Mouse (Mus musculus) heart, postnatal 25 days (tissue): ENCODE data around the gene I0C0044D17Rik. TPM values are rescaled to one million over a fixed set of nuclear protein-coding genes. Genes with fewer than 3 reads are reported as not detected.

Experiments
- DNase-seq: peaks from one replicate; pipeline ENCODE4 v3.0.0; 2022; ENCODE audit warnings: low spot score
- intact Hi-C: fragments of 180-260 bp; cut with DNase I; formaldehyde crosslinking; loops from one replicate; pipeline ENCODE4 v1.15.1; 2025
- total RNA-seq, 2 experiments: library from RNA; stranded (reverse); gene quantifications; 2 replicates each; pipeline ENCODE4 v1.2.3; 2021

The I0C0044D17Rik gene
- total RNA-seq, 2 experiments from 2014 or later, result not detected

DNA sequence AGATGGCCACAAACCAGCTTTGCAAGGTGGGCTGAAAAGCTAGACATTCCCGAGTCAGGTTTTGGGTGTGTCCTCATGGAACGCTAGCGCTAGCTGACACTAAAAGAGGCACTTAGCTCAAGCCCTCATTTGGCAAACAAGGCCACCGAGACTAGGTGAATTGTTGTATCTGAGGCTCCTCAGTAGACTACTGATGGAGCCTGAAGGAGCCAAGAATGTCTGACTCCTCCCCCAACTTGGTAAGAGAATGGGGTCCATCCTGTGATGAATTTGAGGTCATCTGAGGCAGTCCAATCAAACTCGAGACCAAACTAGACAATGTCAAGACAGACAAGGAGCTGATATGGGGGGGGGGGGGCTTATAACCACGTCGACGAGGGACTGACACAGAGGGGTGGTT is 37.8 kb downstream of the I0C0044D17Rik start:
- DNase-seq, result no peak
- intact Hi-C loops, result no loop called here

- intact Hi-C loops, result no loop called here
- no peak for DNase-seq
Observed at GRCm38 (mm10) chr4:98778219-98778618, 45.4 kb downstream of the I0C0044D17Rik start.

DNA sequence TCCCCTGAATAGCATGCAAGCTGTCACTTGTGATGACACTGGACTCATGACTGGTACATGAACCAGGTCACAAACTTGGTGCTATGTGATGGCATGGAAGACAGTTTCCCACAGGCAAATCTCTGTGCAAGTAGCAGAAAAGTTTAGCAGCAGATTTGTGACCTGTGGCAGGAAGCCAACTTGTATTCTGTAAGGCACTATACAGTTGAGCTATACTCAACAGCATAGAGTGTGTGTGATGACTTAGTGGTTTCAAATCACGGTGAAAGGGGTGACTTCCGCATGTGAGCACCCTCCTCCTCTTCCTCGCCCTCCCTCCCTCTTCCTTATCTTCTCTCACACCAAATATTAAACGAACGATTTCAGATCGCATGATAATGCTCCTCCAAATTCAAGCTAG is 46.2 kb downstream of the I0C0044D17Rik start:
- intact Hi-C loops, result no loop called here
- no peak for DNase-seq

DNA sequence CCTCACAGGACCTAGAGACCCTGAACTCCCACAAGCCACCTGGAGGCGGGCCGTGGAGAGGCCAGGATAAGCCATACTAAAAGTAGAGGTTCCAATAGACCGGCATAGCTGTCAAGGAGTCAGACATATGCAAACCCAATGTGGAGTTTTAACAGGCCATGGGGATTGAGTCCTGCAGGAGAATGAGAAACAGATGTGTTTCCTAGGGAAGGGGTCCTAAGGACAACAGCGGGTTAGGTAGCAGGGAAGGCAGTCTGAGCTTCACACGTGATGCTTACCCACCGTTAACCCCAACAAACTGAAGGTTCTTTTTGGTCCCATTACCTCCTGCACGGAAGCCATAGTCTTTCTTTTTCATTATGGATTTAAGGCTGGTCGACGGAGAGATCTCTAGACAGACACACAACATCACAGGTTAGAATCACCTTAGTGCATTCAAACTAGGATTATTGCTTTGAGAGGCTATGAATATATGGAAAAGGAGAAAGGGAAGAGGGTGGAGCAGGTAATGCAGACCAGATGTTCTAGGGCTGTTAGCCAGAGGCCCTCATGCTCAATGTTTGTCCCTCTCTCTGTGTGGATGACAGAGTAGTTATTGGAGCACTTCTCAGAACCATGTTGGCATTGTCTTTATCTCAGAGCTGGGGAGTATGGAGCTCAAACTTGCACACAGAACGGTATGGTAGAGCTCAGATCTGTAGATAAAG is 46.8 kb downstream of the I0C0044D17Rik start:
- intact Hi-C loops, result no loop called here
- DNase-seq, result no peak

- no peak for DNase-seq
- intact Hi-C loops, result no loop called here
Observed at GRCm38 (mm10) chr4:98773785-98774184, 49.9 kb downstream of the I0C0044D17Rik start.

Other genes with a start within 250 kb of the I0C0044D17Rik start
- not detected for gene L1td1, start 97.1 kb downstream of the I0C0044D17Rik start, total RNA-seq
- under 1 TPM; 0.52 to 0.61 TPM for gene Kank4, start 6.3 kb downstream of the I0C0044D17Rik start, total RNA-seq
- 10 to 100 TPM; 13.4 to 15.4 TPM for gene Usp1, start 100.0 kb upstream of the I0C0044D17Rik start, total RNA-seq
- 1 to 10 TPM; 3.4 TPM for gene Angptl3, start 207.1 kb upstream of the I0C0044D17Rik start, total RNA-seq